Mouse (Mus musculus): Measurements from ENCODE around the gene Aldh3b3. TPM values are rescaled to one million over a fixed set of nuclear protein-coding genes. Genes with fewer than 3 reads are reported as not detected.

Gene Aldh3b3
- polyA plus RNA-seq, 1 experiment from 2014 or later = 0.04 TPM

GRCm38 (mm10) chr19:3926279-3926678, 32.2 kb upstream of the Aldh3b3 start:
- Histone ChIP-seq H3K4me3 (ENCODE audit: low read depth, low read length) (no peak overlapping the region), H3K4me1 (ENCODE audit: insufficient read depth, low read depth, low read length) (peaks cover 36% of the 10 kb centered on the region), H3K9me3 (ENCODE audit: low read length) (no peaks in the 10 kb centered on the region), H3K27me3 (replicated peaks; ENCODE audit: insufficient read depth, low read length) (no peaks in the 10 kb centered on the region), H3K27ac (ENCODE audit: low read length) (peak overlapping the region; percentile 48), H3K4me2 (replicated peaks; ENCODE audit: low read depth, low read length) (no peak overlapping the region), H3K9ac (replicated peaks; ENCODE audit: low read depth) (no peak overlapping the region), H3K36me3 (ENCODE audit: insufficient read depth, low read length) (no peaks in the 10 kb centered on the region)
- peak; percentile 72 for TF ChIP-seq CTCF (IDR thresholded peaks at IDR 0.05)
- TF ChIP-seq EP300 (IDR thresholded peaks at IDR 0.05) = peak; percentile 91
- ATAC-seq (peak; percentile 84), DNase-seq (ENCODE audit: low spot score) (peak; percentile 86)
- 41% methylated on average over 3 of the region's 3 CpGs for WGBS

GRCm38 (mm10) chr19:3926685-3927084, 31.8 kb upstream of the Aldh3b3 start:
- H3K27me3 ChIP-seq (replicated peaks; ENCODE audit: insufficient read depth, low read length) = no peaks in the 10 kb centered on the region
- H3K4me2 ChIP-seq (replicated peaks; ENCODE audit: low read depth, low read length) = no peak overlapping the region
- WGBS = 72% methylated on average over 6 of the region's 6 CpGs
- no peaks in the 10 kb centered on the region for H3K9me3 ChIP-seq (ENCODE audit: low read length)
- ATAC-seq (no peak), DNase-seq (ENCODE audit: low spot score) (no peak)
- H3K9ac ChIP-seq (replicated peaks; ENCODE audit: low read depth) = no peak overlapping the region
- H3K27ac ChIP-seq (ENCODE audit: low read length) = peak overlapping the region; percentile 48; the same call in 1 of the 2 replicates
- no peaks in the 10 kb centered on the region for H3K36me3 ChIP-seq (ENCODE audit: insufficient read depth, low read length)
- H3K4me3 ChIP-seq (ENCODE audit: low read depth, low read length) = no peak overlapping the region
- peaks cover 36% of the 10 kb centered on the region for H3K4me1 ChIP-seq (ENCODE audit: insufficient read depth, low read depth, low read length)
- TF ChIP-seq CTCF (IDR thresholded peaks at IDR 0.05) = no peak
- TF ChIP-seq EP300 (IDR thresholded peaks at IDR 0.05) = no peak

- DNase-seq (ENCODE audit: low spot score) (no peak), ATAC-seq (no peak)
- Histone ChIP-seq H3K4me2 (replicated peaks; ENCODE audit: low read depth, low read length) (no peak overlapping the region), H3K36me3 (ENCODE audit: insufficient read depth, low read length) (no peaks in the 10 kb centered on the region), H3K4me1 (ENCODE audit: insufficient read depth, low read depth, low read length) (peaks cover 32% of the 10 kb centered on the region), H3K27ac (ENCODE audit: low read length) (no peak overlapping the region), H3K27me3 (replicated peaks; ENCODE audit: insufficient read depth, low read length) (no peaks in the 10 kb centered on the region), H3K9me3 (ENCODE audit: low read length) (no peaks in the 10 kb centered on the region), H3K9ac (replicated peaks; ENCODE audit: low read depth) (no peak overlapping the region), H3K4me3 (ENCODE audit: low read depth, low read length) (no peak overlapping the region)
- TF ChIP-seq CTCF (IDR thresholded peaks at IDR 0.05) (no peak), EP300 (IDR thresholded peaks at IDR 0.05) (no peak)
- 87% methylated on average over 4 of the region's 4 CpGs for WGBS
Measured at GRCm38 (mm10) chr19:3927989-3928388, 30.5 kb upstream of the Aldh3b3 start.

- peaks cover 25% of the 10 kb centered on the region for H3K4me1 ChIP-seq (ENCODE audit: insufficient read depth, low read depth, low read length)
- peak overlapping the region; percentile 43; the same call in 1 of the 2 replicates for H3K4me2 ChIP-seq (replicated peaks; ENCODE audit: low read depth, low read length)
- H3K9ac ChIP-seq (replicated peaks; ENCODE audit: low read depth) = no peak overlapping the region
- no peaks in the 10 kb centered on the region for H3K27me3 ChIP-seq (replicated peaks; ENCODE audit: insufficient read depth, low read length)
- H3K36me3 ChIP-seq (ENCODE audit: insufficient read depth, low read length) = no peaks in the 10 kb centered on the region
- WGBS = 73% methylated on average over 4 of the region's 4 CpGs
- no peak for DNase-seq (ENCODE audit: low spot score)
- no peaks in the 10 kb centered on the region for H3K9me3 ChIP-seq (ENCODE audit: low read length)
- H3K27ac ChIP-seq (ENCODE audit: low read length) = peak overlapping the region; percentile 76
- no peak overlapping the region for H3K4me3 ChIP-seq (ENCODE audit: low read depth, low read length)
- TF ChIP-seq EP300 (IDR thresholded peaks at IDR 0.05) = no peak
- no peak for TF ChIP-seq CTCF (IDR thresholded peaks at IDR 0.05)
- no peak for ATAC-seq
Measured at GRCm38 (mm10) chr19:3928779-3929178, 29.7 kb upstream of the Aldh3b3 start.

GRCm38 (mm10) chr19:3929211-3929941, 29.1 kb upstream of the Aldh3b3 start, which contains the start of gene Aldh3b1:
Gene Aldh3b1, minus strand, starts transcription at chr19:3929808.
- WGBS = 7% methylated on average over 12 of the region's 12 CpGs
- no peaks in the 10 kb centered on the region for H3K36me3 ChIP-seq (ENCODE audit: insufficient read depth, low read length)
- DNase-seq (ENCODE audit: low spot score) = peak; percentile 83
- peaks cover 19% of the 10 kb centered on the region for H3K4me1 ChIP-seq (ENCODE audit: insufficient read depth, low read depth, low read length)
- TF ChIP-seq EP300 (IDR thresholded peaks at IDR 0.05) (no peak), CTCF (IDR thresholded peaks at IDR 0.05) (no peak)
- no peaks in the 10 kb centered on the region for H3K27me3 ChIP-seq (replicated peaks; ENCODE audit: insufficient read depth, low read length)
- peak within 1 kb of the TSS; percentile 76 for H3K27ac ChIP-seq (ENCODE audit: low read length)
- H3K4me3 ChIP-seq (ENCODE audit: low read depth, low read length) = no peak within 1 kb of the TSS
- H3K4me2 ChIP-seq (replicated peaks; ENCODE audit: low read depth, low read length) = peak within 1 kb of the TSS; percentile 43
- ATAC-seq = peak; percentile 78
- no peaks in the 10 kb centered on the region for H3K9me3 ChIP-seq (ENCODE audit: low read length)
- no peak within 1 kb of the TSS for H3K9ac ChIP-seq (replicated peaks; ENCODE audit: low read depth)

- TF ChIP-seq CTCF (IDR thresholded peaks at IDR 0.05) = no peak
- no peak for TF ChIP-seq EP300 (IDR thresholded peaks at IDR 0.05)
- Histone ChIP-seq H3K36me3 (ENCODE audit: insufficient read depth, low read length) (no peaks in the 10 kb centered on the region), H3K27ac (ENCODE audit: low read length) (peak overlapping the region; percentile 76), H3K27me3 (replicated peaks; ENCODE audit: insufficient read depth, low read length) (no peaks in the 10 kb centered on the region), H3K4me1 (ENCODE audit: insufficient read depth, low read depth, low read length) (peaks cover 18% of the 10 kb centered on the region), H3K9me3 (ENCODE audit: low read length) (no peaks in the 10 kb centered on the region), H3K4me3 (ENCODE audit: low read depth, low read length) (no peak overlapping the region), H3K9ac (replicated peaks; ENCODE audit: low read depth) (no peak overlapping the region), H3K4me2 (replicated peaks; ENCODE audit: low read depth, low read length) (no peak overlapping the region)
- WGBS = 57% methylated on average over 18 of the region's 21 CpGs
- ATAC-seq (no peak), DNase-seq (ENCODE audit: low spot score) (no peak)
Measured at GRCm38 (mm10) chr19:3930262-3931057, 28.0 kb upstream of the Aldh3b3 start.
